Mouse (Mus musculus): Measurements from ENCODE around the gene 4930595D18Rik. TPM values are rescaled to one million over a fixed set of nuclear protein-coding genes. Genes with fewer than 3 reads are reported as not detected.

Gene 4930595D18Rik
- polyA plus RNA-seq, 1 experiment: not detected

DNA sequence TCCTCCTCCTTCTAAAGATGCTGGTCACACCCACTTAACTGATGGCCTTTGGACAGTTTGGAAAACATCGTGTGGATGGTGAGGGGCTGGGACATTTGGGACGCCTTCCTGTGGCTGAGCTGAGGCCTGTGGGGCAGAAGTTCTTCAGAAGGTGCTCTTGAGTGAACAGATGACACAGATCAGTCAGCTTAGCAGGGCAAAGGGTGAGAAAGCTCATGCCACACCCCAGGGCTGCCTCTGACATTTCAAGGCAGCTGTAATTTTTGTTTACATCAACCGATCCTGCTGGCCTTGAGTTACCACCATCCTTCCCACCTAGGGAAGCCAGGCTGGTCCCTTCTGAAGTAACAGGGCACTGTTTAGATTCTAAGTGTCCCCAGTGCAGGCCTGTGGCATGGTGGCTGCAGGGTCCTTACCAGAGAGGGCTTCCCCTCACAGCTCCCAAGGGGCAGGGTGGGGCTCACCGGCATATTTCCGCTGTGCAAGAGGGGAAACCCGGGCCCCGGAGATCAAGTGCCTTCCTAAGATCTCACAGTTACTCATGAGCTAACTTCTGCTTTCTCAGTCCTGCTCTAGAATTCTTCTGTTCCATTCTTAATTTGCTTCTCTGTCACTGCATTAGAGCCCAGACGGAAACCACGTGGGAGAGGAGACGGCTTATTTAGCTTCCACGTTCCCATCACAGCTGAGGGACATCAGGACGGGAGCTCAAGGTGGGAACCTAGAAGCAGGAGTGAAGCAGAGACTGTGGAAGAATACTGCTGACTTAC is 24.4 kb downstream of the 4930595D18Rik start:
- TF ChIP-seq CTCF (IDR thresholded peaks at IDR 0.05; ENCODE audit: insufficient read depth, low read length) (no peak), POLR2A (IDR thresholded peaks at IDR 0.05; ENCODE audit: borderline replicate concordance, extremely low read depth, low read depth, low read length) (no peak)
- H3K4me1 ChIP-seq (ENCODE audit: control insufficient read depth, insufficient read depth, low read length): peaks cover 7% of the 10 kb centered on the region
- no peak for DNase-seq
- WGBS: 30% methylated on average over 12 of the region's 12 CpGs
- no peak overlapping the region for H3K4me3 ChIP-seq (replicated peaks; ENCODE audit: extremely low read depth, low read depth, low read length)

DNA sequence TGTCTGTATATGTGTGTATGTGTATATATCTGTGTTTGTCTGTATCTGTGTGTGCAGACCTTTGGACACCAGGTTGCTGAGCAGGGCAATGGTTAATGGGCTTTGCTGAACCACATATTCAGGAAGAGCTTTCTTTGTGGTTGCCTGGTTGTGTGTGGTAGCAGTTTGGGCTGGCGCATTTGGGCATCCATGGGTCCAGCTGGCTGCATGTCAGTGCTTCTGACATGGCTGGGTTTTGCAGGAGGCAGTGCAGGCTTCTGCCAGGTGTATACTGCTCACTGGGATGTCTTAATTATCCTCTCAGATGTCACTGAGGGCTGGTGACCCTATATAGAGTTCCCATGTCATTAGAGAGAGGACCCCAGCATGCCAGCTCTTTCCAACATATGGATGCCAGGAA is 28.5 kb downstream of the 4930595D18Rik start:
- no peak for DNase-seq
- no peak for TF ChIP-seq POLR2A (IDR thresholded peaks at IDR 0.05; ENCODE audit: borderline replicate concordance, extremely low read depth, low read depth, low read length)
- TF ChIP-seq CTCF (IDR thresholded peaks at IDR 0.05; ENCODE audit: insufficient read depth, low read length): no peak
- no peaks in the 10 kb centered on the region for H3K4me1 ChIP-seq (ENCODE audit: control insufficient read depth, insufficient read depth, low read length)
- H3K4me3 ChIP-seq (replicated peaks; ENCODE audit: extremely low read depth, low read depth, low read length): no peak overlapping the region
- 94% methylated on average over 1 of the region's 1 CpGs for WGBS

DNA sequence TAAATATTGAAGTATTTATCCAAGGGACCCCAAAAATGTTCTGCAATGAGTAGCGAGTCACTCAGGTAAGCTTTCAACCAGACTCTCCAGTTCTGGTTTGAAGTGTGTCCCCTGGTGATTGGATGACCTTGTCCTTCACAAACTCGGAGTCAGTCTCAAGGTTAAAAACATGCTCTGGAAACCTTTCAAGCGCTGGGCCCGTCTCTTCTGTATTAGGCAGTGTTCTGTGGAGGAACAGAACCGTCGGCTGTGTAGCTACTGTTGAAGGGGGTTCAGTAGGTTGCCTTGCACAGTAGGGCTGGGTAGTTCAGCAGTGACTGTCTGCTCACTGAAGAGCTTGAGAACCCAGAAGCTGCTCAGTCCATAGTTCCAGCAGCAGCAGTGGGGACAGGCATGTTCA is 29.6 kb downstream of the 4930595D18Rik start:
- no peaks in the 10 kb centered on the region for H3K4me1 ChIP-seq (ENCODE audit: control insufficient read depth, insufficient read depth, low read length)
- WGBS: 88% methylated on average over 6 of the region's 6 CpGs
- no peak for DNase-seq
- no peak overlapping the region for H3K4me3 ChIP-seq (replicated peaks; ENCODE audit: extremely low read depth, low read depth, low read length)
- TF ChIP-seq CTCF (IDR thresholded peaks at IDR 0.05; ENCODE audit: insufficient read depth, low read length) (no peak), POLR2A (IDR thresholded peaks at IDR 0.05; ENCODE audit: borderline replicate concordance, extremely low read depth, low read depth, low read length) (no peak)

- Histone ChIP-seq H3K4me3 (replicated peaks; ENCODE audit: extremely low read depth, low read depth, low read length) (no peak overlapping the region), H3K4me1 (ENCODE audit: control insufficient read depth, insufficient read depth, low read length) (no peaks in the 10 kb centered on the region)
- no peak for DNase-seq
- WGBS: 72% methylated on average over 5 of the region's 5 CpGs
- TF ChIP-seq POLR2A (IDR thresholded peaks at IDR 0.05; ENCODE audit: borderline replicate concordance, extremely low read depth, low read depth, low read length) (no peak), CTCF (IDR thresholded peaks at IDR 0.05; ENCODE audit: insufficient read depth, low read length) (no peak)
Observed at GRCm38 (mm10) chr12:111153946-111154345, 30.3 kb downstream of the 4930595D18Rik start.

DNA sequence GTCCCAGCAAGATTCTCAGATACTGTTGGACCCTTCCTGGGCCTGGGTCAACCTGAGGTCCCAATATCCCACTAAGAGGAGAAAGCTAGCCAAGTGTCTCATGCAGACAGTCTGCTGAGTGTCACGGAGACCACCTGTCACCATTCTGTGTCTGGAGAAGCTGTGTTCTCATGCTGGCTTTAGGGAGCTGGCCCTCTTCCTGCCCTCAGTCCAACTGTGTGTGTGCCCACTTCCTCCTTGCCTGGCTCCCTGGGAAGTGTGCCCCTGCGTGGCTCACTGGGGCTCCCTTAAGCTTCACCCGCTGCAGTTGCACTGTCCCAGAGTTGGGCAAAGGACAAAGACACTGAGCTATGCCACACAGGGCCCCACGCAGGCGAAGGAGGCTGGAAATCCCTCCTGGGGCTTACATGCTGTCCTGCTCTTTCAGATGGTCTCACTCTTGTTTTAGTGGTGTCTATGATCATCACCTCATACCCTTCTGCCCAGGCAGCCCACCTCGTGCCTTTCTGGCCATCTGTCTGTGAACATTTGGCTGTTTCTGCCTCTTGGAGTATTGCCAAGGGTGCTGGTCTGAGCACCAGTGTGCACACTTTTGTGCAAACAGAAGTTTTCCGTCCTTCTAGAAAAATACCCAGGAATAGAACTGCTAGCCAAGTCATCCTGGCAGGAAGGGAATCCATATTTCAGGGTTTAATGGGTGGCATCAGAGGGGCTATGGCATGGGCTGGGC is 31.1 kb downstream of the 4930595D18Rik start:
- DNase-seq: no peak
- 64% methylated on average over 7 of the region's 7 CpGs for WGBS
- TF ChIP-seq CTCF (IDR thresholded peaks at IDR 0.05; ENCODE audit: insufficient read depth, low read length) (no peak), POLR2A (IDR thresholded peaks at IDR 0.05; ENCODE audit: borderline replicate concordance, extremely low read depth, low read depth, low read length) (no peak)
- Histone ChIP-seq H3K4me3 (replicated peaks; ENCODE audit: extremely low read depth, low read depth, low read length) (no peak overlapping the region), H3K4me1 (ENCODE audit: control insufficient read depth, insufficient read depth, low read length) (no peaks in the 10 kb centered on the region)

- 84% methylated on average over 6 of the region's 6 CpGs for whole genome bisulfite sequencing
- no peaks in the 10 kb centered on the region for H3K4me1 ChIP-seq (ENCODE audit: control insufficient read depth, insufficient read depth, low read length)
- no peak for TF ChIP-seq POLR2A (IDR thresholded peaks at IDR 0.05; ENCODE audit: borderline replicate concordance, extremely low read depth, low read depth, low read length)
- TF ChIP-seq CTCF (IDR thresholded peaks at IDR 0.05; ENCODE audit: insufficient read depth, low read length): no peak
- no peak for DNase-seq
- H3K4me3 ChIP-seq (replicated peaks; ENCODE audit: extremely low read depth, low read depth, low read length): no peak overlapping the region
Observed at GRCm38 (mm10) chr12:111152579-111152978, 31.7 kb downstream of the 4930595D18Rik start.

GRCm38 (mm10) chr12:111151422-111152156 is 32.7 kb downstream of the 4930595D18Rik start:
- no peak overlapping the region for H3K4me3 ChIP-seq (replicated peaks; ENCODE audit: extremely low read depth, low read depth, low read length)
- TF ChIP-seq POLR2A (IDR thresholded peaks at IDR 0.05; ENCODE audit: borderline replicate concordance, extremely low read depth, low read depth, low read length) (no peak), CTCF (IDR thresholded peaks at IDR 0.05; ENCODE audit: insufficient read depth, low read length) (no peak)
- H3K4me1 ChIP-seq (ENCODE audit: control insufficient read depth, insufficient read depth, low read length): no peaks in the 10 kb centered on the region
- WGBS: 89% methylated on average over 5 of the region's 5 CpGs
- no peak for DNase-seq

DNA sequence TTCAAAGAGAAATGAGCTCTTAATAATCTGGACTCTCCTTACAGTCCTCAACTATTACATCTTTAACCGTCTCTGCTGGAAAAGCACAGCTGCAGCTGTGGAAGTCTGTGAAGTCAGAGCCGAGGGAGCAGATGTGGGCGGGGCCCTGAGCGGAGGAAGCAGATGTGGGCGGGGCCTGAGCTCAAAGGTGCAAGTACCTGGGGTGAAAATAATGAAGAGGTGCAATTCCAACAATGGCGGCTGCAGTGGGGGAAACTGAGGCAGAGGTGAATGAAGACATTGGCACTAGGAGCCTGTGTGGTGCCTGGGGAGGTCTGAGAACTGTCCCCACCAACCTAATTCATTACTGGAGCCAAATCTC is 34.1 kb downstream of the 4930595D18Rik start:
- TF ChIP-seq POLR2A (IDR thresholded peaks at IDR 0.05; ENCODE audit: borderline replicate concordance, extremely low read depth, low read depth, low read length) (no peak), CTCF (IDR thresholded peaks at IDR 0.05; ENCODE audit: insufficient read depth, low read length) (no peak)
- H3K4me1 ChIP-seq (ENCODE audit: control insufficient read depth, insufficient read depth, low read length): no peaks in the 10 kb centered on the region
- DNase-seq: no peak
- 7% methylated on average over 6 of the region's 6 CpGs for WGBS
- no peak overlapping the region for H3K4me3 ChIP-seq (replicated peaks; ENCODE audit: extremely low read depth, low read depth, low read length)

DNA sequence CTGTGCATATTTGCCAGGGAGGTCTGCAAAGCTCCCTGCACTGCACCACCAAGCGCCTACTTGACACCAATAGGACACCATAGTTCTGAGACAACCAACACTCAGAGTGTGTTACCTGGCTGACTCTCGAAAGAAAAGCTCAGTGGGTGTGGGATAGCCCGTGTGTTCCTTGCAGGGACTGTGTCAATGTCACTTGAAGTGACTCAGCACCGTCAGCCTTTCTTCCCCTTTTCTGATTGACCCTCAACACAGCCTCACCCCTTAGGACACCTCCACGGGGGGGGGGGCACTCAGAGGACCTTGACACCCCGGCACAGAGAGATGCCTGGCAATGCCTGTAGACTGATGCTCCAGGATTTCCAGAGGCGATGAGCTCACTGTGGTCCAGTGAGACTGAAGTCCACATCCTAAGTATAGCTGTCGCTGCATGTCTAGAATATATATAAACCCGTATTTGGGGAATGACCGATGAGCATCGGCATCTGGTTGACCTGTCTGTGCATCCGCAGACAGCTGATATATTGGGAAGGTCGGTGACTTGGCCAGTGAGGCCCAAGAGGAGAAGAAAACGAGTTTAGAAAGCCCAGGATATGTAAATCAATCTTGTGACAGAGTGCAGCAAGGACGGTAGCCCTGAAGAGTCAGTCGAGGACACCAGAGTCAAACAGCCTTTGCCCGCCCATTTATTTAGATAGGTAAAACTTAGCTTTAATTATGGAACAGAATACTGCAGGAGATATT is 34.6 kb downstream of the 4930595D18Rik start:
- no peak for TF ChIP-seq CTCF (IDR thresholded peaks at IDR 0.05; ENCODE audit: insufficient read depth, low read length)
- TF ChIP-seq POLR2A (IDR thresholded peaks at IDR 0.05; ENCODE audit: borderline replicate concordance, extremely low read depth, low read depth, low read length): no peak
- WGBS: 48% methylated on average over 17 of the region's 17 CpGs
- H3K4me1 ChIP-seq (ENCODE audit: control insufficient read depth, insufficient read depth, low read length): no peaks in the 10 kb centered on the region
- H3K4me3 ChIP-seq (replicated peaks; ENCODE audit: extremely low read depth, low read depth, low read length): no peak overlapping the region
- DNase-seq: no peak

Measured in lung, adult 2 months (tissue).